Mouse (Mus musculus) lung, postnatal 4 days (tissue): ENCODE data around the gene Otop3.
A peak's percentile ranks its signal among the peaks of the same experiment; 100 is the strongest.

ENCODE experiments used
- DNase-seq, 2 experiments: peaks; one replicate each; pipeline ENCODE4 v3.0.0; 2021

Gene Otop3

GRCm38 (mm10) chr11:115334531-115334930 lies at the start of gene Otop3:
TSS of gene Otop3 (plus strand) at chr11:115334731.
- DNase-seq: no peak

DNA sequence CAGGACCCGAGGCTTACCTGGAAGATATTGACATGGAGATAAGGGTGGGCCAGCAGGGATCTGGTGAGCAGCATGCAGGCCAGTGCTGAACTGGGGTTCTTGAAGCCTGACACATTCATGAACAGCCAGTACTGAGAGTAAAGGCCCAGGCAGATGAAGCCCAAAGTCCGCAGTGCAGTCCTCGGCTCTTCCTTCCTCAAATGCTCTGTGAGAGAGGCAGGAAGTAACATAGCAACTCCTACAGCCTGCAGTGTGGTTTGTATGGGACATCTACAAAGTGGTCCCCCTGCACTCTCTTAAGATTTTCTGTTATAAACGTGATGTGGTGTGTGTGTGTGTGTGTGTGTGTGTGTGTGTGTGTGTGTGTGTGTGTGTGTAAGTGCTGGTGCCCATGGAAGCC lies 49.2 kb upstream of the Otop3 start:
- no peak for DNase-seq

GRCm38 (mm10) chr11:115286201-115286993 lies 48.1 kb upstream of the Otop3 start:
- DNase-seq: no peak

DNA sequence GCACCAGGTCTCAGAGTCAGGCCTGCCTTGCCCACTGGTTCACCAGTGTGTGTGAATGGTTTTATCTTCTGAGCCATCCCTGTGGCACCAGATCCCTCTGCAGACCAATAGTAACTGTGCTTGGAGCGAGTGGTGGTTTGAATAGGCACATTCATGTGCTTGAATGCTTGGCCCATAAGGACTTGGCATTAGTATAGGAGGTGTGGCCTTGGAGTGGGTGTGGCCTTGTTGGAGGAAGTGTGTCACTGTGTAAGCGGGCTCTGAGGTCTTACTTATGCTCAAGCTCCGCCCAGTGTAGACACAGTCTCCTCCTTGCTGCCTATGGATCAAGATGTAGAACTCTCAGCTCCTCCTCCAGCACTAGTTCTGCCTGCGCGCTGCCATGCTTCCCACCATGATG lies 47.1 kb upstream of the Otop3 start:
- DNase-seq: no peak

GRCm38 (mm10) chr11:115288305-115288704 lies 46.2 kb upstream of the Otop3 start:
- DNase-seq: no peak

- DNase-seq: no peak
These were observed 44.6 kb upstream of the Otop3 start for GRCm38 (mm10) chr11:115289885-115290284.

- DNase-seq: no peak
These were observed 44.2 kb upstream of the Otop3 start for GRCm38 (mm10) chr11:115290314-115290713.

GRCm38 (mm10) chr11:115290919-115291318 lies 43.6 kb upstream of the Otop3 start:
- peak; percentile 66 to 87 for DNase-seq

- DNase-seq: no peak
These were observed 43.0 kb upstream of the Otop3 start for GRCm38 (mm10) chr11:115291503-115291902.

DNA sequence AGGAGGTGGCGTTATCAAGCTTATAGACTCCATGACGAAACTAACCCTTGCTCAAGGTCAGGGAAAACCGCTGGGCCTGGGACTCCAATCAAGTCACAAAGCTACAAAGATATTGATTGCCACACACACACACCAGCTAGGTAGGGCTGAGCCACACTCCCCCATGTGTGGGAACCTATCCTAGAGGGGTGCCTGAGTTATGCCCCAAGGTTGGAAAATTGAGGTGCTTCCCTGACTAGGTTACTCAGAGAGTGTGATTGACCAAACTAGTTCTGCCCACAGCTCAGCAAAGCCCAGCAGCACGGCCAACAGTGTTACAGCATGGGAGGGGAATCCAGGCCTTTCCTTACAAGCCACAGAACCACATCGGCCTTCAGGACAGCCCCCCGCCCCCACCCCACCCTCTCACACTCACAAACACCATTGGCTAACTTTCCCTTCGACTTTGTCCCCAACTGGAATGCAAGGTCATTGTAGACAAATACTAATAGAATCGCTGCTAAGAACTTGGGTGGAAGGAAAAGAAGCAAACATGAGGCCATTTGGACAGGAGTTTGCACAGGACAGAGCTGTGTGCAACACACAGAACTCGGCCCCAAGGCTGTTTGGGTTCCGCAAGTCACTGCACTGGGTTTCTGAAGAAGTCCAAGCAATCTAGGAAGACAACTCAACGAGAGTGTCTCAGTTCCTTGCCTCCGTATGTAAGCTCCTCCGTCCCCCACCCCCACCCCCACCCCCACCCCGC lies 41.7 kb upstream of the Otop3 start:
- no peak for DNase-seq

DNA sequence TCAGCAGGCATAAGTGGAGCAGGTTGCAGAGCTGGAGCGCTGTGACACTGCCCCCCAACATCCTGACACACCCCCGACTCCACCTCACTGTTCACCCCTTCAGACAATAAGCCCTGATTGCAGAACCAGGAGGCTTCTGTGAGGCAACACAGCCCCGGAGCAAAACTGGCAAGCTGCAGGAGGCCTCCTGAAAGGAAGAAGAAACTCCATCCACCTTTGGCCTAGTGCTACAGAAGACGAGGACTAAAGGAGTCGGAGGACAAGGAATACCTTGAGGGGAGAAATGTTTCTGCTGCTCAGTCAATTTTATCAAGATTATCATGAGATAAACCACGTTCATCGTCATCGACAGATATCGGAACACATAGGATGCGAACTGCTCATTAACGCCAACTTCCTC lies 38.6 kb upstream of the Otop3 start:
- no peak for DNase-seq

- no peak for DNase-seq
These were observed 37.9 kb upstream of the Otop3 start for GRCm38 (mm10) chr11:115296471-115297210.

DNA sequence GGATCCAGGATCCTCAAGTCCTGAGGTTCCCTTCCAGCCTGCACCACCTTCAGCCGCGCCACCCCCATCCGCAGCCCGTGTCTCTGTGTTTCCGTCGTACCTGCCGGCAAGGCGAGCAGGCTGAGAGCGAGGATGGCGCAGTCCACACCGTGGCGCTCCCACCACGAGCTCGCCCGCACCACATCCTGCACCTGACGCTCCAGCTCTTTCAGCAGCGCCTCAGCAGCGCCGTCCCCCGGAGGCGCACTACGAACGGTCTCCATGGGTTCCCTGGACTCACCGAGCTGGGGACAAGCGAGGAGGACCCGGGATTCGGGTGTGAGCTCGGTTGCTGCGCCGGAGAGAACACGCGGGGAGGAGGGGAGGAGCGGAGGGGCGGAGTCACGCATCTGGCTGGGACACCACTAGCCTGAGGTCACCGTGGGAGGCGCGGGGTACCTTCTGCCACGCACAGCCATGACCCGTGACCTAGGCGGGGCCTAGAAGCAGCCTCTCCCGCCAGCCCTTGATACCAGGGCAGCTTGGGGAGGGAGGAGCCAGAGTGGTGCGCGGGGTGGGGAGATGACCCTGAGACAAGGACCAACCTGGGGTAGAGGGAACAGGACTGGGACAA lies 37.2 kb upstream of the Otop3 start, which contains the start of gene Fads6:
Gene Fads6, minus strand, starts transcription at position 450 of the 613 bp plus-strand sequence.
- peak; percentile 34 to 56 for DNase-seq

DNA sequence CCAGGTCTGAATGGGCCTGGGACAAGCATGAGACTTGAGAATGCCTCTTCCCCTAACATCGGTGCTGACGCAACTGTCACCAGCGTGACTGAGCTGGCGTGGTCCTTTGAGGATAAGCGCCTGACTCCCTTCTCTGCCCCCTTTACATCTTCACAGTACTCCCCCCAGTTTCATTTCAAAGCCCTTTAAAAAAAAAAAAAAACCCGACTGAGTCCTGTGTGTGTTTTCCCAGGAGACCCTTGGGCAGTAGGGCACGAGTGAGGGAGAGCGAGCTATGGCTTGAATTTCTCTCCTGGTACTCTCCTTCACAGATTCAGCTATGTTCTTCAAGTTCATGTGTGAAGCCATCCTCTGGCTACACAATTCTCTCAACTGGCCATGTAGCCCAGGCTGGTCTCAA lies 36.4 kb upstream of the Otop3 start:
- no peak for DNase-seq

DNA sequence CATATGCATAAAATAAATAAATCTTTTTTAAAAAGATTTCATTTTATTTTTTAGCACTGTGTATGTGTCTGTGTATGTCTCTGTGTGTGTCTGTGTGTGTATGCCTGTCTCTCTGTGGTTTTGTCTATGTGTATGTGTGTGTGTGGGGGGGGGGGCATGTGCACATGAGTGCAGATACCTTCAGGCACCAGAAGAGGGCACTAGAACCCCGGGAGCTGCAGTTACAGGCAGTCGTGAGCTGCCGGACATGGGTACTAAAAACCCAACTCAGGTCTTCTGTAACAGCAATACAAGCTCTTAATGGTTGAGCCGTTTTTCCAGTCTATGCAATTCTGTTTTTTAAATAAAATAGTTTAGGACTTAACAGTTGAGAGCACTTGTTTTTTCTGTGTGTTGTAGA lies 33.8 kb upstream of the Otop3 start:
- no peak for DNase-seq

DNA sequence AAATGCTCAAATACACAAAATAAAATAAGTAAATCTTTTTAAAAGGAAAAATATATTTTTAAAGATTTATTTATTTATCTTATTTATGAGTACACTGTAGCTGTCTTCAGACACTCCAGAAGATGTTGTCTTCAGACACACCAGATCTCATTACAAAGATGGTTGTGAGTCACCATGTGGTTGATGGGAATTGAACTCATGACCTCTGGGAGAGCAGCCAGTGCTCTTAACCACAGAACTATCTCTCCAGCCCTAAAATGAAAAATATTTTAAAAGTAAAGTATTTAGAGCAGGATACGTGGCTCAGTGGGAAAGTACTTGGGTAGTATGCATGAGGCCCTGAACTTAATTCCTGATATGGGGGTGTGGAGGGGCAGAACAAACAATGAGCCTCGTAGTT lies 33.2 kb upstream of the Otop3 start:
- DNase-seq: no peak

GRCm38 (mm10) chr11:115303167-115303566 lies 31.4 kb upstream of the Otop3 start:
- no peak for DNase-seq

DNA sequence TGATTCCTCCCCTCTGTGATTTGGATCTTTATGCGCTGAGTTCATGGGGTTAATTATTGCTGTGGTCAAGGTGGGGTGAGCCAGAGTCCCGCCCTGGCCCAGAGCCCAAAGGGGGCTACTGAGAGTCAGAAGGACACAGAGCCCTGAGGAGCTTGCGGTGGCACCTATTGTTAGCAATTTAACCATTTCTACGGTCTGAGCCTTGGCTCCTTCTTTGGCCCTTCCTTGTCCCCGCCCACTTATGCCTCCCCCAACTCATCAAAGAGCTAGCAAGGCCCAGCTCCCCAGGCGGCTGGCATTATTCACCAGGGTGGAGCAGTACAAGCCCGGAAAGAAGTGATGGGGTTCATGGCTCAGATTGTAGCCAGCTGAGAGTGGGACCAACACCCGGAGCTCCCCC lies 27.7 kb upstream of the Otop3 start, which contains the start of gene Otop2:
Gene Otop2, plus strand, starts transcription at position 301 of the 400 bp plus-strand sequence.
- no peak for DNase-seq

- DNase-seq: no peak
These were observed 25.8 kb upstream of the Otop3 start for GRCm38 (mm10) chr11:115308781-115309180.

DNA sequence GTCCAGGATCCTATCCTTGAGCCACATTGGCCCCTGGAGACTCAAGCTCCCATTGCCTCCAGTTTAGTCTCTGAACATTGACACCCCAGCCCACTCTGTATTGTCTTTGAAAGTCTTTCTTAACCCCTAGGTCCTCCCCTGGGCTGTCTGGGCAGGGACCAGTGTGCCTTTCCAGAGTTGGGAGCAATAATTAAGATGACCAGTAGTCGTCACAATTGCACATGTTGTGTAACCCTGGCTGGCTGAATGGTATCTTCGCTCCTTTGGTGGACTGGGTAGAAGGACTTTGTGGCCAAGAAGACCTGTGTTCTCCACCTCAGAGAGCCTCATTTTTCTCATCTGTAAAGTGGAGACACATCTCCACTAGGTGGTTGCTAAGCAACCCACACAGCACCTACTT lies 20.3 kb upstream of the Otop3 start:
- no peak for DNase-seq

DNA sequence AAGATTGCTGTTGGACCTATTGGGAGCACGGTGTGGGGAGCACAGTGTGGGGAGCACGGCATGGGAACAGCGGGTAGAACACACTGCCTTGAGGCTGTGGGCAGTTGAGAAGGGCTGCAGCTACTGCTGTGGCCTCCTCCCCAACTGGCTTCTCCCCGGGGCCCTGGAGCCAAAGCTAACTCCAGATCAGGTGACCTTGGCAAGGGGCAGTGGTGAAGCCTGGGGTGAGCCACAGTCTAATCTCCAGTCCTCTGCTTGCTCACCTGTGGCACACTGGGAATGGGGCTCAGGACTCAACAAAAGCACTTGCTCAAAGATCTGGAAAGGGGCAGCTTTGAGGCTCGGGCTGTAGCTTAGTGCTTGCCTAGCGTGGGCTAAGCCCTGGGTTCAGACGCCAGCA lies 17.3 kb upstream of the Otop3 start:
- no peak for DNase-seq

DNA sequence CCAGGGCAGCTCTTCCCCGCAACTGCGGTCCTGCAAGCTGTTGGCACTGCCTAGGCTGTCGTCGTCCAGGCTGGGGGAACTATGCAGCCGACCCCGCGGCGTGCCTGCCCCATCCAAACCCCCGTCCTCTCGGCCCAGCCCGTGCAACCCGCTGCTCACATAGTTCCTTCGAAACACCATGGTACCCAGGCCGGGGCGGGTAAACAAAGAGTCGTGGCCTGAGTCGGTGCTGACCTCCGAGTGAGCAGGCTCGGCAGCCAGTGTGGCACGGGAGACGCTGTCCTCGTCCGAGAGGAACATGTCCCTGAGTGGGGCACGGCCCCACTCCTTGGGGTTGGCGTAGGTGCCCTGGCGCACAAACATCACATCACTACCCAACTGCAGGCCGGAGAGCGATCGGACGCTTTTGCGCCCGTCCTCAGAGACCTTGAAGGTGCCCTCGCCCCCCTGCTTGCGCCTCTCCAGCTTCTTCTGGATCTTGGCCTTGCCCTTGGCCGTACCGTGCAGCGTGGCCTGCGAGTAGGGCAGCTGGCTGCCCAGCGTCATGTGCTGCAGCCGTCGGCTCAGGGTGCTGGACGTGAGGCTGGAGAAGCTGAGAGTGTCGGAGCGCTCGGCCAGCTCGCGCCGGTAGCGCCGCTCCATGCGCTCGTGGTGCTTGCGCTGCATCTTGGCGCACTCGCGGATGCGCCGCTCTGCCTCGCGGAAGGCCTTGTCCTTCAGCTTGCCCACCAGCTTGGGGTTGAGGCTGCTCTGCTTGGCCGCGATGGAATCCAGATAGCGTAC lies 16.1 kb upstream of the Otop3 start:
- no peak for DNase-seq
